Mouse (Mus musculus): ENCODE results near the gene Hbs1l. TPM values are rescaled to one million over a fixed set of nuclear protein-coding genes. Genes with fewer than 3 reads are reported as not detected.

The Hbs1l gene
- 58.4 TPM for polyA plus RNA-seq (2014; fragmentation: Illumina TruSeq; extraction: RNeasy Lipid Tissue Mini Kit (QIAGEN cat#74804); ENCODE audit: low read depth, low replicate concordance)

GRCm38 (mm10) chr10:21295759-21296621, at the start of gene Hbs1l:
Hbs1l (plus strand) TSS chr10:21295979.

GRCm38 (mm10) chr10:21376682-21377473, 81.1 kb downstream of the Hbs1l start, which contains the start of gene Aldh8a1:
Aldh8a1 (plus strand) TSS chr10:21377291.

Other genes starting within 250 kb of the Hbs1l start
- gene Myb, start 135.0 kb upstream of the Hbs1l start, polyA plus RNA-seq (2014; fragmentation: Illumina TruSeq; extraction: RNeasy Lipid Tissue Mini Kit (QIAGEN cat#74804); ENCODE audit: low read depth, low replicate concordance) = 0.16 TPM
- 189 TPM for gene Aldh8a1, start 81.3 kb downstream of the Hbs1l start, polyA plus RNA-seq (2014; fragmentation: Illumina TruSeq; extraction: RNeasy Lipid Tissue Mini Kit (QIAGEN cat#74804); ENCODE audit: low read depth, low replicate concordance)

Measured in liver, adult 10 weeks (tissue).